Mouse (Mus musculus) hindbrain, embryonic 11.5 days (tissue): Measurements from ENCODE around the gene Nrn1. TPM values are rescaled to one million over a fixed set of nuclear protein-coding genes. Genes with fewer than 3 reads are reported as not detected.

Experiments
- ATAC-seq: fragments of 200-750 bp; cut with Nextera tagmentation; 2 replicates; pipeline ENCODE4 v1.8.0; 2017; ENCODE audit warnings: mild to moderate bottlenecking, moderate TSS enrichment, moderate library complexity; ENCODE audit not compliant: low FRiP score
- DNase-seq: peaks from one replicate; pipeline ENCODE4 v3.0.0-alpha.2; 2015; ENCODE audit warnings: low spot score
- H3K27ac ChIP-seq: fragments of 300-500 bp; sonication (generic); 2 replicates; pipeline ENCODE4 v1.5.1; 2014; ENCODE audit warnings: mild to moderate bottlenecking, low read depth, low read length
- H3K27me3 ChIP-seq: fragments of 300-500 bp; sonication (generic); 2 replicates; pipeline ENCODE4 v1.6.1; 2014; ENCODE audit warnings: mild to moderate bottlenecking, low read length, moderate library complexity, mixed read lengths; ENCODE audit not compliant: control insufficient read depth, insufficient read depth
- H3K36me3 ChIP-seq: fragments of 300-500 bp; sonication (generic); 2 replicates; pipeline ENCODE4 v1.6.1; 2014; ENCODE audit warnings: mild to moderate bottlenecking, low read length, moderate library complexity, mixed read lengths; ENCODE audit not compliant: control insufficient read depth, insufficient read depth
- H3K4me1 ChIP-seq: fragments of 300-500 bp; sonication (generic); replicated peaks from 2 replicates; pipeline ENCODE4 v1.6.1; 2014; ENCODE audit warnings: low read length, mixed read lengths; ENCODE audit not compliant: control insufficient read depth, insufficient read depth
- H3K4me2 ChIP-seq: fragments of 300-500 bp; sonication (generic); replicated peaks from 2 replicates; pipeline ENCODE4 v1.6.1; 2014; ENCODE audit warnings: mild to moderate bottlenecking, low read depth, low read length
- H3K4me3 ChIP-seq: fragments of 300-500 bp; sonication (generic); 2 replicates; pipeline ENCODE4 v1.5.1; 2014; ENCODE audit warnings: low read depth, low read length
- H3K9ac ChIP-seq: fragments of 300-500 bp; sonication (generic); 2 replicates; pipeline ENCODE4 v1.6.1; 2014; ENCODE audit warnings: low read depth, low read length
- H3K9me3 ChIP-seq: fragments of 300-500 bp; sonication (generic); 2 replicates; pipeline ENCODE4 v1.6.1; 2016; ENCODE audit warnings: low read length; ENCODE audit not compliant: control insufficient read depth
- WGBS: fragments of 180-500 bp; shearing (Covaris S2); extraction: QIAGEN DNeasy Blood & Tissue Kit; methylation state at CpG from one replicate; pipeline ENCODE4 v1.1.7; 2014; 5-methylcytosine and 5-hydroxymethylcytosine counted together
- polyA plus RNA-seq: library from polyadenylated mRNA; unstranded; fragments of >200 nt; fragmentation: Nextera tagmentation; extraction: Ambion mirVana; gene quantifications from 2 replicates; pipeline ENCODE4 v1.2.1, GENCODE M21; 2014

Nrn1 gene
- polyA plus RNA-seq, 1 experiment from 2014 or later: 39.5 TPM

DNA sequence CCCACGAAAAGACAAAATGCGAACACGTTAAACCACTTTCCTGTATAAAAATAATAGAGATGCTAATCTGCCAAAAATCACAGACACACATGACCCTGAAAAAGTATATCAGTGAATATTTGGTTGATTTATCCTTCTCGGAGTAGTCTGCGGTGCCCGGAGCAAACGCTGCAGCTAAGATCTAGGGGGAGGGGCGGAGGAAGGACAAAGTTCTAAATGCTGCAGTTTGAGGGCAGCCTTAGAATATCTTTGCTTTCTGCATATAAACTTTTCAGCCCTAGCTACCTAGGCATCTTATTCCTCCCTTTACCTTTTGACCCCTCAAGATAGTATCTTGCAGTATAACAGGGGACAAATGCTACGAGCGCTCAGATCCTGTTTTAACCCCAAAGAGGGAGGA lies 1.4 kb downstream of the Nrn1 start:
- Histone ChIP-seq H3K4me2 (no peak overlapping the region), H3K4me1 (0 out of 2 replicates have a peak, but pooled peaks cover 2% of the 10 kb centered on the region), H3K9ac (peak overlapping the region; percentile 63), H3K9me3 (no peaks in the 10 kb centered on the region), H3K4me3 (peak overlapping the region; percentile 41), H3K27me3 (peaks cover 48% of the 10 kb centered on the region), H3K36me3 (no peaks in the 10 kb centered on the region), H3K27ac (peak overlapping the region; percentile 79)
- DNase-seq (peak; percentile 62), ATAC-seq (no peak)
- WGBS: under 1% methylated on average over 10 of the region's 10 CpGs

DNA sequence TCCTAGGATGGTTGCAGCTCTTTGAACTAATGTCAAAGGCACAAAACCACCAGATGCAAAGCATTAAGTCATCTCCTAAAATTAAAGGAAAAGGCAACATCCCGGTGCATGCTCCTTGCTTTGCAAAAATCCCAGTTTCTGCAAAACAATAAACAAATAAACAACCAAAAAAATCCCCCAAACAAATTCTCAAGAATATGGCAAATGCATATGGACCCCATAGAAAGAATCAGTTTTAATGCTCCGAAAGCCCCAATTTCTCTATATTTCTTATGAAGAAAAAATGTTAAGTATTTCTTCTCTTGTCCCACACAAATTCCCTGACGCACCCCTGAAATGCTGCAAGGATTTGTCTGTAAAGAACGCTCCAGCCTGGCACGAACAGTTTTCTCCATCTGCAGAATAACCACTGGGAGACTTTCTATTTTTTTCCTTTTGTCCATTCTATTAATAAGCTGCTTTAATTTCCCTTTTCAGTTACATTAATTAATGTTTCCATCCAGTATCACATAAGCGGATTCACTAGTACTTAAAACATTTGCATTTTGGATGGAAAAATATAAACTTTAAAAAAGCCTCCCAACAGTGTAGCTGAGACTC lies 1.9 kb downstream of the Nrn1 start:
- no peak overlapping the region; the same call in 1 of the 2 replicates for H3K4me2 ChIP-seq
- H3K9me3 ChIP-seq: no peaks in the 10 kb centered on the region
- no peaks in the 10 kb centered on the region for H3K36me3 ChIP-seq
- H3K4me3 ChIP-seq: peak overlapping the region; percentile 41
- H3K9ac ChIP-seq: peak overlapping the region; percentile 61; the same call in 1 of the 2 replicates
- H3K4me1 ChIP-seq: 0 out of 2 replicates have a peak, but pooled peaks cover 2% of the 10 kb centered on the region
- DNase-seq: peak; percentile 40
- H3K27ac ChIP-seq: peak overlapping the region; percentile 79
- H3K27me3 ChIP-seq: peaks cover 54% of the 10 kb centered on the region
- ATAC-seq: no peak
- 7% methylated on average over 6 of the region's 6 CpGs for WGBS

DNA sequence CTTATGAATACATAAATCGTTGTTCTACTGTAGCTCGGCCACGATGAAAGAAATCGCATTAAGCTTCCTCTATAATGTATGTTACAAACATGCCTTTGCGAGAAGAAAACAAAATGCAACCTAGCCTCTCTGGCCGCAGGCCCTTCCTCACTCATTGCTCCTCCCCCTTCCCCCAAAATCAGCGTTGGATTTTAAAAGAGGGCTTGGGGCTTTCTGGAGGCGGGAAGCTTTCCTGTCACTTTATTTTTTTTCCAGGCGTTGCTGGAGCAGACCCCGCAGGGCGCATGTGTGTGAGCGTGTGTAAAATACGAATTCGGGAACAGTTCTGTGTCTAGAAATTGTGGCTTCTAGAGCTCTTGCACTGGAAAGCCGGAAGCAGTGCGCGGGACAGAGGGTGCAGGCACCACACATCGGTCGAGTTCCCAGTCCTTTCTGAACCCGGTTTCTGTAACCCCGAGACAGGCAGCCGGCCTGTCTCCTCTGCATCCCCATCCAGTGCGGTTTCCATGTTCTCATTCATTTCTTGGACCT lies 2.9 kb downstream of the Nrn1 start:
- DNase-seq (peak; percentile 68), ATAC-seq (no peak)
- Histone ChIP-seq H3K27me3 (peaks cover 61% of the 10 kb centered on the region), H3K36me3 (no peaks in the 10 kb centered on the region), H3K4me3 (peak overlapping the region; percentile 41), H3K9ac (peak overlapping the region; percentile 61), H3K9me3 (no peaks in the 10 kb centered on the region), H3K27ac (peak overlapping the region; percentile 87), H3K4me2 (peak overlapping the region; percentile 34), H3K4me1 (0 out of 2 replicates have a peak, but pooled peaks cover 2% of the 10 kb centered on the region)
- under 1% methylated on average over 23 of the region's 23 CpGs for WGBS

DNA sequence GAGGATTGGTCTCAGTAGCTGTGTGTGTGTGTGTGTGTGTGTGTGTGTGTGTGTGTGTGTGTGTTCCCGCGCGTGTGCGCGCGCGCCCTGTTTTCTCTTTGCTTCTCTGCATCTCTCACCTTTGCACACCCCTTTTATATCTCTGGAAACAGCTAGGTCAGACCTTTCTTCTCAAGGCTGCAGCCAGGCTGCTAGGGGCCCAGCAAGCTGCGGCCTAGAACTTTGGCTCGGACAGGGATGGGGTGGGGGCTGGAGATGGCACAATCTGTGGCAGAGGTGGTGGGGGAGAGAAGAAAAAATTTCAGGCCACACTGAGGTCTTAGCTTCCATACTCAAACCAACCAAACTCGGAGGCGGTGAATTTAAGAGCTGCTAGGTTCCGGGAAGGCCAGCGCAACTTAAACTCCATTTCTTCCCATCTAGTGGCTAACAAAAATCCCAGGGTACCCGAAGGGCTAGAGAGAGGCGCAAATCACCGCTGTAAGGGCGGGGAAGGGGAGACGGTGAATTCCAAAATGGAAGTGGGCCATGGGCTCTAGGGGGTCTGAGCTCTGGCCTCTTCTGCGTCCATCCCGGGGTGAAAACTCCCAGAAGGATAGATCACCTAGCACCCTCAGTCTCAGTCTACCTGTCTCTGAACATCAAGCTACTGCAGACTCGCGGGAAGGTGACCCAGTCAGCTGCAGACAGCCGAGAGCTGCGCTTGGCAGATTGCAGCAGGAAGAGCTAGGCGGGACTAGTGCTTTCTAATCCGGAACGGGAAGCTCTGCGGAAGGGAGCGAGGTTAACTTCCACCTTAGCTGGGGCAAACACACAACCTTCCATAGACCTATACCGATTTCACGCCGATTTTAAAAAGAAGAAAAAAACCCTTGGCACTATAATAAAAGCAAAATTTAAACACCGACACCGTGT lies 3.7 kb downstream of the Nrn1 start:
- Histone ChIP-seq H3K4me1 (0 out of 2 replicates have a peak, but pooled peaks cover 6% of the 10 kb centered on the region), H3K4me2 (peak overlapping the region; percentile 34), H3K9me3 (no peaks in the 10 kb centered on the region), H3K36me3 (no peaks in the 10 kb centered on the region), H3K27me3 (peaks cover 62% of the 10 kb centered on the region), H3K9ac (peak overlapping the region; percentile 61), H3K4me3 (peak overlapping the region; percentile 41), H3K27ac (peak overlapping the region; percentile 87)
- WGBS: under 1% methylated on average over 34 of the region's 34 CpGs
- ATAC-seq (no peak), DNase-seq (peak; percentile 66)

DNA sequence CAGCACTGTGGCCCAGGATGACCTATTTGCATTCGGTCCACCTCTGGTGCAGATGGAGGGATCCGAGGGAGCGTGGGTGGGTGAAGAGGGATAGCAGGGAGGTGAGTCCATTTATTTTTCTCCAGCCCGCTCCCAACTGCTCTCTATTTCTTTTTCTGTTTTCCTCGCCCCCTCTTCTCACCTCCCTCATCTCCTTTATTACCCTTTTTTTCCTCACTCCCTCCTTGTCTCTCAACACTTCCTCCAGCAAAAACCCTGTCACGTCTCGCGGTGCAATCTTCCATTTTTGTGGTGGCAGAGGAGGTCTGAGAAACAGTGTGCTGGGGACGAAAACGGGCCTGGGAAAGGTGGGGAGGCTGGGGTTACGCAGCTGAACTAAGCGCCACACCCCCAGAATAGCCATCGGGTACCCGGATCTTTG lies 4.6 kb downstream of the Nrn1 start:
- Histone ChIP-seq H3K9ac (peak overlapping the region; percentile 55), H3K4me1 (0 out of 2 replicates have a peak, but pooled peaks cover 6% of the 10 kb centered on the region), H3K4me2 (peak overlapping the region; percentile 34), H3K4me3 (peak overlapping the region; percentile 27), H3K9me3 (no peaks in the 10 kb centered on the region), H3K36me3 (no peaks in the 10 kb centered on the region), H3K27ac (peak overlapping the region; percentile 87), H3K27me3 (peaks cover 65% of the 10 kb centered on the region)
- ATAC-seq (no peak), DNase-seq (no peak)
- 1% methylated on average over 14 of the region's 14 CpGs for WGBS

DNA sequence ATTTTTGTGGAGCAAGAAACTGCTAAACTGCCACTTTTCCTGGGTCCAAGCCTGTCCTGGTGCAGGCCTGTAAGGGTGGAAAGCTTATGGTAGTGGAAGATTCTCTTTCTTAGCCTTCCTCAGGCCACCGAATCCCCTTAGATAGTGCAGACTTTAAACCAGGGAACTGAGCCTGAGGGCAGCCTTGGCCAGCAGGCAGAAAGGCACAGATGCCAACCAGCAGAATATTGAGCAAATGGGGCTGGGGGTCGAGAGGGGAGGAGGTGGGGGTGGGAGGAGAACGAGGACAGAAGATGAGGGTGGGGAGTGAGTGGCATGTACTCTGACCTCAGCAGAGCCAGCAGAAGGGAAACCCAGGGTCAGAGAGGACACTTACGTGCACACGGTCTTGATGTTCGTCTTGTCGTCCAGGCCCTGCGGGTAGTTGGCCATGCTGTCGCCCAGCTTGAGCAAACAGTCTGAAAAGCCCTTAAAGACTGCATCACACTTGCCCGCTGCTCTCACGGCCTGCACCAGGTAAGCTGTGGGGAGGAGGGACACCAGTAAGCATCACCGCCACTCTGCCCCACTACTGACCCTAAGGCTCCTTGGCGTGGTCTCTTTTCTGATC lies 5.1 kb downstream of the Nrn1 start:
- Histone ChIP-seq H3K4me2 (peak overlapping the region; percentile 34), H3K9me3 (no peaks in the 10 kb centered on the region), H3K36me3 (no peaks in the 10 kb centered on the region), H3K27ac (peak overlapping the region; percentile 87), H3K9ac (peak overlapping the region; percentile 55), H3K27me3 (peaks cover 65% of the 10 kb centered on the region), H3K4me3 (peak overlapping the region; percentile 27), H3K4me1 (0 out of 2 replicates have a peak, but pooled peaks cover 5% of the 10 kb centered on the region)
- WGBS: under 1% methylated on average over 13 of the region's 13 CpGs
- ATAC-seq: no peak
- DNase-seq: peak; percentile 57

DNA sequence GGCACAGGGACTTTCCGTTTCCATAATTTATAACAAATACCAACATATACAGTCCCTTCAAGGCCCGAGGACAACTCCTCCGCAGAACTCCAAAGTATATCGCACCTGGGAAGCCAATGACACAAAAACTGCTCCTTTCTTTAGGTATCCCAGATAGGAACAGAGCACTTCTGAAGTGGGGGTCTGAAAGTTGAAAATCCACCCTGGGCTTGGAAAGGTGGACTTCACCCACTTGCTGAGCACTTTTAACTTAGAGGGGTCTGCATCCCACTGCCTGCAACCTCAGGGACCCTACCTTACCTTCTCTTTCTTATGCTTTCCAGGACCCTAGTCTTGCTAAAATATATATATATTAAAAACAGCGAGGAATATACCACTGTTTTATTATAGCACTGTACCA lies 6.4 kb downstream of the Nrn1 start:
- Histone ChIP-seq H3K4me3 (peak overlapping the region; percentile 19), H3K36me3 (no peaks in the 10 kb centered on the region), H3K4me2 (peak overlapping the region; percentile 34), H3K27ac (peak overlapping the region; percentile 32), H3K9me3 (no peaks in the 10 kb centered on the region), H3K4me1 (0 out of 2 replicates have a peak, but pooled peaks cover 8% of the 10 kb centered on the region), H3K9ac (peak overlapping the region; percentile 28; the same call in 1 of the 2 replicates), H3K27me3 (peaks cover 71% of the 10 kb centered on the region)
- DNase-seq (peak; percentile 42), ATAC-seq (no peak)
- 6% methylated on average over 5 of the region's 5 CpGs for WGBS

DNA sequence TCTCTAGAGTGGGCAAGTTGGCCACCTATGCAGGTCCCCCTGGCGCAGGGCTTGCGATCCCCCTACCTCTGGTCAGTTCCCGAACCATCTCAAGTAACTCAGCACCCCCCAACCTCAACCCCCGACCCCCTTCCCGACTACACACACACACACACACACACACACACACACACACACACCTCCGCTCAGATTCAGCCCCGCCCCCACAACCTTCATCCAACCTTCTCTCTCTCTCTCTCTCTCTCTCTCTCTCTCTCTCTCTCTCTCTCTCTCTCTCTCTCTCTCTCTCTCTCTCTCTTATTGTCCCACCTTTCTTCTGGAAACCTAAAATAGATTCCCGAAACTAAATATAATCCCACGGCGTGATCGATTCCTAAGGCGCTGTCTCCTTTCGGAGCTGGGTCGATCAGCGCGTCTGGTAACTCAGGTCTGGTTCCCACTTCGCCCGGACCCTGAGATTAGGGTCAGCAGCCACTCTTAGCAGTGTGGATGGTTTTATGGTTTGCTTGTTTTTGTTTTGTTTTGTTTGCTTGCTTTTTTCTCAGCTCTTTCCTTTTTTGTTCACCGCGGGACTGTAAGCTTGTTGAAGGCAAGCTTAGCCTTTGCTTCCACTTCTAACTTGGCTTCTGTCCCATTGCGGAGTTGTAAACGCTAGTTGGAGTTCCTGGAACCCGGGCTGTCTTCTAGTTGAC lies 7.0 kb downstream of the Nrn1 start:
- Histone ChIP-seq H3K4me2 (peak overlapping the region; percentile 50), H3K36me3 (no peaks in the 10 kb centered on the region), H3K27ac (peak overlapping the region; percentile 91), H3K9ac (peak overlapping the region; percentile 58), H3K4me1 (0 out of 2 replicates have a peak, but pooled peaks cover 8% of the 10 kb centered on the region), H3K27me3 (peaks cover 76% of the 10 kb centered on the region), H3K9me3 (no peaks in the 10 kb centered on the region), H3K4me3 (peak overlapping the region; percentile 33)
- ATAC-seq (no peak), DNase-seq (peak; percentile 48)
- 1% methylated on average over 23 of the region's 23 CpGs for WGBS
